Mouse (Mus musculus) liver, embryonic 14.5 days (tissue): ENCODE measurements at regions not wholly inside any gene's neighbourhood (a gene's known extent, or its start where the extent isn't known, plus 50 kb on each side); places are given as distances from the start of the nearest gene placed in this dataset.

Experiments
- CTCF ChIP-seq: IDR thresholded peaks from 2 replicates; pipeline ENCODE4 v1.5.1; 2016; ENCODE audit warnings: antibody characterized with exemption, low read depth, control low read depth
- EP300 ChIP-seq: IDR thresholded peaks from 2 replicates; pipeline ENCODE4 v1.6.1; 2016; ENCODE audit warnings: antibody characterized with exemption, low read depth

DNA sequence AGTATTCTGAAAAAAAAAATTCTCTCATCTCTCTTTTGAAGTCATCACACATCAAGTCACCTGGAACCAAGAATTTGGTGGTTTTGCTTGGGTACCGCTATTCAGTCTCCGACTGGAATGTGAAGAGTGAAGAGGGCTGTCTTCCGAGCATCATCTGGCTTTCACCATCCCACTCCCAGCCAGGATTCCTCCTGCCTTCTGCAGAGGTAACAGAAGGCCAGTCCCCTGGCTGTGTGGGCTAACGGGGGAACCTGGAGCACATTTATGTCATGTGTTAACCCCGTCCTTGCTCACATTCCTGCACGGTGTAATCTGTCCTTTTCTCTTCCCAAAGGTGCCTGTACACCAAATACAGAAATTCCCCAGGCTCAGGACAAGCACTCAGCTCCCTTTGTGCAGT lies 61.6 kb upstream of the Sh3gl3 start:
- TF ChIP-seq CTCF (no peak), EP300 (no peak)
